Mouse (Mus musculus) layer of hippocampus, adult 6 months (tissue): ENCODE measurements around the gene Hhat. TPM values are rescaled to one million over a fixed set of nuclear protein-coding genes. Genes with fewer than 3 reads are reported as not detected.

Experiments used
- long read RNA-seq, 2 experiments: library from polyadenylated mRNA; unstranded; transcript quantifications; one replicate each; pipeline ENCODE4 v2.0.0; 2019 to 2020
- polyA plus RNA-seq: library from polyadenylated mRNA; unstranded; fragments of <200 nt; fragmentation: Nextera tagmentation; gene quantifications from 2 replicates; pipeline ENCODE4 v1.2.3, GENCODE M21; 2021

Gene Hhat
- 1.1 TPM in 2 replicates for polyA plus RNA-seq
- long read RNA-seq, experiment 1, partial matches to known transcripts = 0 of 2 reads
- long read RNA-seq, experiment 1, other reads (novel, unspliced or antisense) = 1 of 2 reads
- long read RNA-seq, experiment 2, partial matches to known transcripts = 0 of 2 reads
- long read RNA-seq, experiment 2, other reads (novel, unspliced or antisense) = 2 of 2 reads

DNA sequence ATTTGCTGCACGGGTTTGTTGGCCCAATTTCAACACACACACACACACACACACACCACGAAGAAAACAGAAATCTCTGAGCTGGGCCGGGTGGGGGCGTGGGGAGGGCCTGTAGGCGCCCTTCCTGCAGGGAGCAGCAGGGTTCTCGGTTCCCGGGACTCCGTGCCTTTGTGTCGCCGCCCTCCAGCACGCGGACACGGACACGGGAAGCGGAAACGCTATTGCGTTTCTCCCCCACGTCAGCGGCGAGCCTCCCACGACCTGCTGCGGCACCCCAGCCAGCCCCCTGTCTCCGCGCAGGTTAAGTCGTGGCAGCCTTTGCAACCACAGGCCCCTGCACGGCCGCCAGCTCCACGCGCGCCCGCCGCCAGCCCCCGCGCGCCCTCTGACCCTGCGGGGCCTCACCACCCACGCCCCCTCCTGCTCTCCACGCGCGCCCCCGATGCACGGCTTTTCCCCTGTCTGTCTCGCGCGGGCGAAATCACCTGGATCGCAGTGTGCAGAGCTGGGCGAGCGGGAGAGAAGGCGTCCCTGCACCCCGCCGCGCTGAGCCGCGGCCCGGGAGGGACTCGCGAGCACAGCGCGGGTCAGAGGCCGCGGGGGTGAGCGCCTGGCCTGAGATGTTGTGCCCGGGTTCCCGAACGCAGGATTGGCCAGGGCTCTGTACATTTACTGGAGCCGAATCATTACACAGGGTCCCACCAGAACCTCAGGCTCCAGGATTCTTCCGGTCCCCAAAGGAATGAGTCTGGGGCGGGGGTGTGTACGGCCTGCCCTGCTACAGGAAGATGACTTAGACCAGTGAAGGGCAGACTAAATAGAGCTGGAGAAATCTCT, at the start of gene Hhat:
Hhat (minus strand) TSS at position 729 of the 837 bp plus-strand sequence.

Other genes starting within 250 kb of the Hhat start
- gene Sertad4, start 84.5 kb upstream of the Hhat start, polyA plus RNA-seq = 1.9 and 2.3 TPM in 2 replicates